Mouse (Mus musculus) bone marrow, adult 2 months (tissue): ENCODE data around the gene March7. TPM values are rescaled to one million over a fixed set of nuclear protein-coding genes. Genes with fewer than 3 reads are reported as not detected.
A peak's percentile ranks its signal among the peaks of the same experiment; 100 is the strongest.

Experiments
- H3K27ac ChIP-seq: fragments of 200-500 bp; 2 replicates; pipeline ENCODE4 v1.5.1; 2012; ENCODE audit warnings: low read depth, mild to moderate bottlenecking, control low read depth, inconsistent platforms, low read length; ENCODE audit not compliant: control insufficient read depth, poor library complexity, insufficient read depth
- H3K4me1 ChIP-seq: fragments of 200-500 bp; 2 replicates; pipeline ENCODE4 v1.6.1; 2011; ENCODE audit warnings: low read length; ENCODE audit not compliant: control insufficient read depth, insufficient read depth
- H3K4me3 ChIP-seq: fragments of 200-500 bp; replicated peaks from 2 replicates; pipeline ENCODE3; 2011; ENCODE audit warnings: mild to moderate bottlenecking, low read depth, low read length, control low read depth; ENCODE audit not compliant: control insufficient read depth
- CTCF ChIP-seq: fragments of 200-500 bp; IDR thresholded peaks from 2 replicates; pipeline ENCODE4 v1.5.1; 2011; ENCODE audit warnings: low read length, control low read depth; ENCODE audit not compliant: control insufficient read depth, insufficient read depth
- POLR2A ChIP-seq: fragments of 200-500 bp; IDR thresholded peaks from 2 replicates; pipeline ENCODE4 v1.6.1; 2011; ENCODE audit warnings: low read depth, mild to moderate bottlenecking, control low read depth, low read length, borderline replicate concordance; ENCODE audit not compliant: control insufficient read depth
- WGBS: fragments of 180-500 bp; shearing (Covaris S2); methylation state at CpG from one replicate; pipeline ENCODE4 v1.1.7; 2018; 5-methylcytosine and 5-hydroxymethylcytosine counted together
- polyA plus RNA-seq: library from polyadenylated mRNA; stranded (reverse); fragments of >200 nt; gene quantifications from 2 replicates; pipeline ENCODE4 v1.2.4, GENCODE M21; 2011; ENCODE audit warnings: low replicate concordance; ENCODE audit not compliant: missing spikeins, insufficient read depth, insufficient read length

Gene March7
- polyA plus RNA-seq, 1 experiment = 28.5 TPM

DNA sequence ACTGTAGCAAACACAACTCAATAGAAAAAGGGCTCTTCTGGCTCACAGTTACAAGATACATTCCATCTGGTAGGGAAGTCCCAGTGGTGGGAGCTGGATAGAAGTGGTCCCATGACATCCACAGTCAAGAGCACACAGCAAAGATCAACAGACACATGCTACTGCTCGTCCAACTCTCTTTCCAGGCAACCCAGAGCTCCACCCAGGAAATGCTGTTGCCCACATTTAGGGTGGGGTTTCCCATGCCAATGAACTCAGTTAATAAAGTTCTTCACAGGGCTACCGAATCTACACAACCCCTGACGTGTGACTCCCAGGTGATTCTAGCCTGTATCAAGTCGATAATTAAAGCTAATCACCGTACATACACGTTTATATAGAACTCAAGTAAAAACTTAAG lies 5.5 kb upstream of the March7 start:
- peaks cover 4% of the 10 kb centered on the region for H3K4me1 ChIP-seq
- WGBS = 30% methylated on average over 6 of the region's 6 CpGs

DNA sequence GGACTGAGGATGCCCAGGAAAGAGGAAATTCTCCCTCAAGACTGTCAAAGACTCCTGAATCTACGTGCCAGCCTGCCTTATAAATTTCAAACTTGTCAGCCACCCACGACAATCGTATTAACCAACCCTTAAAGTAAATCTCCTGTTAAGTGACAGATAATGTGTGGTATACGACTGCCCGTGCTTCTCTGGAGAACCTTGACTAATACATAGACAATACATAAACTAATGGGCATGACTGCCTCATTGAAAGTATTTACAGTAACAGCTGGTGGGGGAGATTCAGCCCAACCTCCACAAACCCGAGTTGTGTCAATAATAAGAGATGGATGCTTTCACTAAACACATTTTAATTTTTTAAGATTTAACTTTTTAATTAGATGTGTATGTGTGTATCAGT lies 3.9 kb upstream of the March7 start:
- WGBS = 79% methylated on average over 6 of the region's 6 CpGs

More for the DNA sequence above, 5.5 kb upstream of the March7 start:
- Histone ChIP-seq H3K27ac (no peak overlapping the region), H3K4me3 (no peak overlapping the region)
- no peak for TF ChIP-seq CTCF
- no peak for TF ChIP-seq POLR2A

DNA sequence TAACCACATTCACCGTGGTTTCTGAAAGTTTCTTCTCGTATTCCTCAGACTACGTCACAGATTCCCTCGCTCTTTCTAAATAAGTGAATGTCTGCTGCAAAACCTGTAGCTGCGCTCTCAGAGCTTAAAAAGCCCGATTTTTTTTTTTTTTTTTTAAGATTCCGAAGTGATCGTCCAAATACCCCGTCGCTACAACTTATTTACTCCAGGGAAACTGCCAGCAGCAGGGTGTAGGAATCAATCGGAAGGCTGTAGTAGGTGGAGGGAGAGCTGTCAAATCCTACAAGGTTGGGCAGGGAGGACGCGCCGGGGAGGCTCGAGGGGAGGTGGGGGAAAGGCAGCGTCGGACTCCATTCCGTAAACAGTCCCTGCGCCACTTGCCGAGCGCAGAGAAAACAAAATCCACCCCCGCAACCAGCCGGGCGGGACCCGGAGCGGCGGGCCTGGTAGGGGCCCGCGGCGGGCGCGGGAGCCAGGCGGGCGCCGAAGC lies 520 bp upstream of the March7 start:
- WGBS = under 1% methylated on average over 34 of the region's 35 CpGs
- peak overlapping the region; percentile 98 for H3K27ac ChIP-seq
- H3K4me3 ChIP-seq = peak overlapping the region; percentile 93
- H3K4me1 ChIP-seq = peaks cover 4% of the 10 kb centered on the region; the same call in 1 of the 2 replicates
- TF ChIP-seq POLR2A = no peak
- TF ChIP-seq CTCF = no peak

More for the DNA sequence above, 3.9 kb upstream of the March7 start:
- no peak overlapping the region for H3K27ac ChIP-seq
- TF ChIP-seq POLR2A (no peak), CTCF (no peak)
- H3K4me1 ChIP-seq = peaks cover 4% of the 10 kb centered on the region
- no peak overlapping the region for H3K4me3 ChIP-seq

DNA sequence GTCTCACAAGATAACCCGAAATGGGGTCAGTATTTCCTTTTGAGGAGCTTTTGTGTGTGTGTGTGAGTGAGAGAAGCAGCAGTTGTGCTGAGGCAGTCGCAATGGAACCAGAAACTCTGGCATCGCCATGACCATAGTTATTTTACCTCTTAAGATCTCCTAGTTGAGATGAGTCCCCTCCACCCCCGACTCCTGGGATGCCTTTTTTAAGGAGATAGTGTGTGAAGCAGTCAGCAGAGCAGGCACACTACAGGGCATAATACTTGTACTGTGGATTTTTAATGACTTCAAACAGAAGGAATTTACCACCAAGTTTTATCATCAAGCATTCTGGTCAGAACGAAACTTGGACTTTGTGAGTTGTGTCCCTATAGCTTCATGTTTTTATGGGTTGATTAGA lies 1.1 kb downstream of the March7 start:
- peak overlapping the region; percentile 60 for H3K4me3 ChIP-seq
- peaks cover 5% of the 10 kb centered on the region; the same call in 1 of the 2 replicates for H3K4me1 ChIP-seq
- WGBS = 12% methylated on average over 5 of the region's 5 CpGs
- no peak for TF ChIP-seq POLR2A
- no peak for TF ChIP-seq CTCF
- H3K27ac ChIP-seq = no peak overlapping the region; the same call in 1 of the 2 replicates

DNA sequence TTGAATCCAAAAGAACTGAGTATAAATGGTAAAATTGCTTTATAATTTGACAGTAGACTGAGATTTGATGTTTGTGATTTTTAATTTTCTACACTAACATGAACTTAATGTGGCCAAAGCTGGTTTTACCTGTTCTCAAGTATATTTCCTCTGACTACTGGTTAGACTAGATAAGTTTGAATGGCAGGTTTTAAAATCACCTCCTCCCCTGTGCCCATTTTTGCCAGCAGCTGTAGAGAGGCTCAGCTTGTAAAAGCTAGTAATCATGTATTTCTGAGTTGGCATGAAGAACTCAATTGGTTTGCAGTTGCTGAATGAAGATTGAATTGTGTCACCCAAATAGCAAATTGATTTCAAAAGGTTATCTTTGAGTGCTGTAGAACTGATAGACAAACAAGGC lies 2.8 kb downstream of the March7 start:
- Histone ChIP-seq H3K4me1 (peaks cover 5% of the 10 kb centered on the region; the same call in 1 of the 2 replicates), H3K27ac (no peak overlapping the region), H3K4me3 (no peak overlapping the region)
- TF ChIP-seq POLR2A = no peak
- no peak for TF ChIP-seq CTCF

DNA sequence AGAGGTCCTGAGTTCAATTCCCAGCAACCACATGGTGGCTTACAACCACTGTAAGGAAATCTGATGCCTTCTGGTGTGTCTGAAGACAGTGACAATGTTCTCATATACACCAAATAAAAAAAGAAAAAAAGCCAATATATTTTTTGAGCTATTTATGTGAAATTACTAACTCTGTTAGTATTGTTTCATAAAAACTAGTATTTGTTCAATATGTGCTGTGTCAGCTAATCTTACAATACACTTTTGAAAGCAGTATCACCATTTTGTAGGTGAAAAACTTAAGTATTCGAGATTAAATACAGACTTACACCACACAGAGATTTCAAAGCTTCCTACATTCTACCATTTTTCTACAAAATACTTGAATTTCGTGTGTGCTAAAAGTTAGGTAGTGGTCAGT lies 5.0 kb downstream of the March7 start:
- peaks cover 3% of the 10 kb centered on the region; the same call in 1 of the 2 replicates for H3K4me1 ChIP-seq
- TF ChIP-seq CTCF = no peak
- no peak for TF ChIP-seq POLR2A
- H3K4me3 ChIP-seq = no peak overlapping the region
- WGBS = 87% methylated on average over 2 of the region's 2 CpGs
- no peak overlapping the region for H3K27ac ChIP-seq

DNA sequence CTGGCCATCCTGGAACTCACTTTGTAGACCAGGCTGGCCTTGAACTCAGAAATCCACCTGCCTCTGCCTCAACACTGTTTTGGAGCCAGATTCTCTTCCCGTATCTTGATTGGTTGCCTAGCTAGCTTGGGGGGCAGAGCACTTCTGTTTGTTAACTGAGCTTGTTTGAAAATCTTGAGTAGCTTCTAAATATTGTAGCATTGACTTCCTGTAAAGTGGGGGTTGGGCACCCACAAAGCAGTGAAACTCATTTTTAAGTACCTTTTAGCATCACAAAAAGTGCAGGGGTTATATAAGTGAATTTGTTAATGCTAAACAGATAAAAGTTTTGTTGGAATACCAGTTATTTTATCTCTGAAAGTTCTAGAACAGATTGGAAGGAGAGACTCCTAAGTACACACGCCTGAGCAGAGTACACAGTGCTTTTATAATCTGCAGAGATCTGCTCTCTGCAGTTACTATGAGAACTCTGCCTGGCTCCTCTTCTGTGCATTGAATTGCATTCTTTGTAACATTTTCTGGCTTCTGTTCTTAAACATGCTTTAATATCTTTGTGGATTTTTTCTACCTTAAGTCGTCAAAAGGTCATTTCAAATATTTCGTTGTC lies 7.0 kb downstream of the March7 start:
- H3K27ac ChIP-seq = no peak overlapping the region
- H3K4me3 ChIP-seq = no peak overlapping the region
- peaks cover 4% of the 10 kb centered on the region for H3K4me1 ChIP-seq
- no peak for TF ChIP-seq POLR2A
- TF ChIP-seq CTCF = no peak
- 74% methylated on average over 4 of the region's 4 CpGs for WGBS

DNA sequence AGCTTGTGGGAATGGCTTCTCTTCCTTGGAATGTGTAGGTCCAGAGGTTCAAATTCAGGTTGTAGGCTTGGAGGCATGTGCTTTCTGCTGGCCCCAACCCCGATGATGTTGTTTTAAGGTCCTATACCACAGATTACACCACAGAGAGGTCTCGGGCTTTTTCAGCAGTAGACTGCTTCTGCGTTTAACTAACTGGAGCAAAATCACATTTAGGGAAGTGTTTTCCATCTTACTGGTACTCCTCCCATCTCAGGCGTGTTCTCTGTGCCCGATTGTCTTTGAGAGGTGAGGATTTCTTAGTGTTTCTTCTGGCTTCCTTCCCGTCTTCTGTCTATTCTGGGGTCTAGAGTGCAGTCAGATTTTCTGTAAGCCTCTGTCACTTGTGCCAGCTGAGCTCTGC lies 7.9 kb downstream of the March7 start:
- H3K4me1 ChIP-seq = peaks cover 3% of the 10 kb centered on the region
- H3K27ac ChIP-seq = no peak overlapping the region
- WGBS = 26% methylated on average over 6 of the region's 6 CpGs
- no peak overlapping the region for H3K4me3 ChIP-seq
- no peak for TF ChIP-seq POLR2A
- TF ChIP-seq CTCF = no peak
